Mouse (Mus musculus): Measurements from ENCODE around the gene Lipa.

The Lipa gene

GRCm38 (mm10) chr19:34461451-34462019, 65.7 kb downstream of the Lipa start:
- DNase-seq, result no peak

- no peak for DNase-seq
These were observed 76.4 kb downstream of the Lipa start for GRCm38 (mm10) chr19:34450784-34451370.

- DNase-seq, result no peak
These were observed 78.4 kb downstream of the Lipa start for GRCm38 (mm10) chr19:34448851-34449250.

- no peak for DNase-seq
These were observed 81.8 kb downstream of the Lipa start for GRCm38 (mm10) chr19:34445410-34446012.

DNA sequence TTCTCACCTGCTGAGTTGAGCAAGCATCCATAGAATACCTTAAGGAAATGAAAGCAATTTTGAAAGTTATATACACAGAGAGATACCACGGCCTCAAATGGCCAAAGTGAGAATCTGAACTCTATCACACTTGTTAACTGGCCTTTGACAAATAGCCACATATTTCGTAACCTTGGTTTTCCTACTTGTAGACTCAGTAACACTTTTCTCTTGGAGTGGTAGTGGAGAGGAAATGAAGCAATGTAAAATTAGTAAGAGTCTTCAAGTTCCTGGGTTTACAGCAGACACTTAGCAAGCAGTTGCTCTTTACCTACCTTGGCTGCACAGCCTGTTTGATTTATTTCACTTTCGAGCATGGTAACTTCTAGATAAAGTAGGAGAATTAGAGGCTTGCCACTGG, 82.5 kb downstream of the Lipa start:
- DNase-seq, result no peak
